Mouse (Mus musculus) spleen, adult 2 months (tissue): Measurements from ENCODE around the gene Snu13. TPM values are rescaled to one million over a fixed set of nuclear protein-coding genes. Genes with fewer than 3 reads are reported as not detected.

Experiments
- DNase-seq, 2 experiments: peaks; one replicate each; pipeline versions ENCODE4 v3.0.0 to v3.0.0-alpha.2; 2012 to 2021; ENCODE audit warnings: low spot score in 2 of 2, low read depth in 1 of 2
- H3K27ac ChIP-seq: fragments of 200-500 bp; 2 replicates; pipeline ENCODE4 v1.5.1; 2012; ENCODE audit warnings: low read length, inconsistent platforms; ENCODE audit not compliant: insufficient read depth
- H3K27me3 ChIP-seq: fragments of 200-500 bp; 2 replicates; pipeline ENCODE4 v1.6.1; 2012; ENCODE audit warnings: mild to moderate bottlenecking, moderate library complexity, low read length, inconsistent platforms; ENCODE audit not compliant: control insufficient read depth, insufficient read depth
- H3K36me3 ChIP-seq: fragments of 200-500 bp; 2 replicates; pipeline ENCODE4 v1.6.1; 2012; ENCODE audit warnings: mild to moderate bottlenecking, low read length, inconsistent platforms; ENCODE audit not compliant: control insufficient read depth, insufficient read depth
- H3K4me1 ChIP-seq: fragments of 200-500 bp; 2 replicates; pipeline ENCODE4 v1.6.1; 2011; ENCODE audit warnings: inconsistent platforms; ENCODE audit not compliant: control insufficient read depth, insufficient read depth, insufficient read length
- H3K4me3 ChIP-seq: fragments of 200-500 bp; 2 replicates; pipeline ENCODE4 v1.5.1; 2011; ENCODE audit warnings: mild to moderate bottlenecking, inconsistent platforms; ENCODE audit not compliant: insufficient read depth, insufficient read length; ENCODE audit errors: extremely low read depth
- CTCF ChIP-seq: fragments of 200-500 bp; IDR thresholded peaks from 2 replicates; pipeline ENCODE4 v1.5.1; 2011; ENCODE audit warnings: mild to moderate bottlenecking, inconsistent platforms; ENCODE audit not compliant: insufficient read depth, insufficient read length, insufficient replicate concordance; ENCODE audit errors: extremely low read depth
- POLR2A ChIP-seq: fragments of 200-500 bp; IDR thresholded peaks from 2 replicates; pipeline ENCODE4 v1.6.1; 2011; ENCODE audit warnings: low read depth, low read length, inconsistent platforms
- WGBS: fragments of 180-500 bp; shearing (Covaris S2); methylation state at CpG from one replicate; pipeline ENCODE4 v1.1.7; 2018; 5-methylcytosine and 5-hydroxymethylcytosine counted together
- polyA plus RNA-seq: library from polyadenylated mRNA; depleted of rRNA; stranded (reverse); fragments of >200 nt; gene quantifications from 2 replicates; pipeline ENCODE4 v1.2.3, GENCODE M21; 2012

Snu13 gene
- polyA plus RNA-seq, 1 experiment, result 34.5 TPM

DNA sequence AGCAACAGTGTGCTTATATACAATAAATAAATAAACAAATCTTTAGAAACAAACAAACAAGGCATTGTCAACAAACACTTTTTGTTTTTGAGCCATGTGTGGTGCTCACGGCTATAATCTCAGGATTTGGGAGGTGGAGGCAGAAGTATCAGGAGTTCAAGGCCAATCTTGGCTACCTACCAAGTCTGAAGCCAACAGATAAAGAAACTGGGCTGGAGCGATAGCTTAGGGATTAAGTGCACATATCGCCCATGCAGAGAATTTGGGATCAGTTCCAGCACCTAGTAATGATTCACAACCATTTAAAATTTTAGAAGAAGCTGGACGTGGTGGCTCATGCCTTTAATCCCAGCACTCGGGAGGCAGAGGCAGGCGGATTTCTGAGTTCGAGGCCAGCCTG lies 26.1 kb upstream of the Snu13 start:
- Histone ChIP-seq H3K27me3 (0 out of 2 replicates have a peak, but pooled peaks cover 4% of the 10 kb centered on the region), H3K4me3 (no peak overlapping the region), H3K27ac (no peak overlapping the region), H3K36me3 (no peaks in the 10 kb centered on the region), H3K4me1 (peaks cover 2% of the 10 kb centered on the region; the same call in 1 of the 2 replicates)
- no peak for TF ChIP-seq POLR2A
- TF ChIP-seq CTCF, result no peak
- no peak for DNase-seq
- 82% methylated on average over 7 of the region's 7 CpGs for WGBS

DNA sequence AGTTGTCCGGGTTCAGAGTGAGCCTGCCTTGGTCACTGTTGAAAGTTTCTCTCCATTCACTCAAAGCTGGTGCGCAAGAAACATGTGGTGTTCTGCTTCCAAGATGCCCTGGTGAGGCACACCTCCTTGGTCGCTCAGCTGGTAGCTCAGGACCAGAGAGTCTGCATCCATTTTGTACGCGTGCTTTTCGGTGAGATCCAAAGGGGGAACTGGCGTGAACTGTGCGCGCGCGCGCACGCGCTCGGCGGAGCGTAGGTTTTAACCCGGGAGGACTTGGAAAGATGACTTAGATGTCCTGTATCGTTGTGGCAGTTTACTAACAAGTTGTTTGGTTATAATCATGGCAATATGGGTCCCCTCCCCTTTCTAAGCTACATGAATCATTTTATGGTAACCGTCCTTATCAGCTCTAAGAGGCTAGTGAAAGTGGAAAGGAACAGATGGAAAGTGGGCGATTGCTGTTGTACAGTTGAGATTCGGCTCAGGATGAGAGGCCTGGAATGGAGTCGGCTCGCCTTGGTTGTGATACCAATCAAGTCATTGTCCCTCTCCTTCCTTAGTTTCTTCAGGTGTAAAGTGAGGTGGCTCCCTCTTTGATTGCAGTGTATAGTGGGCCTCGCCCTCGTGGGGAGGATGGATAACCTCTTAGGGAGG lies 24.5 kb upstream of the Snu13 start:
- peaks cover 2% of the 10 kb centered on the region; the same call in 1 of the 2 replicates for H3K4me1 ChIP-seq

GRCm38 (mm10) chr15:82069898-82070297 lies 22.5 kb upstream of the Snu13 start, which contains the start of gene Mei1:
Gene Mei1, plus strand, starts transcription at chr15:82069996.
- Histone ChIP-seq H3K27ac (no peak within 1 kb of the TSS), H3K36me3 (no peaks in the 10 kb centered on the region), H3K4me1 (peaks cover 2% of the 10 kb centered on the region; the same call in 1 of the 2 replicates), H3K4me3 (no peak within 1 kb of the TSS), H3K27me3 (0 out of 2 replicates have a peak, but pooled peaks cover 4% of the 10 kb centered on the region)
- TF ChIP-seq POLR2A, result no peak
- TF ChIP-seq CTCF, result no peak
- no peak for DNase-seq
- WGBS, result 40% methylated on average over 40 of the region's 40 CpGs

More for the DNA sequence above, 24.5 kb upstream of the Snu13 start:
- 91% methylated on average over 26 of the region's 26 CpGs for WGBS
- DNase-seq, result no peak
- Histone ChIP-seq H3K27me3 (0 out of 2 replicates have a peak, but pooled peaks cover 4% of the 10 kb centered on the region), H3K27ac (no peak overlapping the region), H3K4me3 (no peak overlapping the region), H3K36me3 (no peaks in the 10 kb centered on the region)
- TF ChIP-seq CTCF (no peak), POLR2A (no peak)

DNA sequence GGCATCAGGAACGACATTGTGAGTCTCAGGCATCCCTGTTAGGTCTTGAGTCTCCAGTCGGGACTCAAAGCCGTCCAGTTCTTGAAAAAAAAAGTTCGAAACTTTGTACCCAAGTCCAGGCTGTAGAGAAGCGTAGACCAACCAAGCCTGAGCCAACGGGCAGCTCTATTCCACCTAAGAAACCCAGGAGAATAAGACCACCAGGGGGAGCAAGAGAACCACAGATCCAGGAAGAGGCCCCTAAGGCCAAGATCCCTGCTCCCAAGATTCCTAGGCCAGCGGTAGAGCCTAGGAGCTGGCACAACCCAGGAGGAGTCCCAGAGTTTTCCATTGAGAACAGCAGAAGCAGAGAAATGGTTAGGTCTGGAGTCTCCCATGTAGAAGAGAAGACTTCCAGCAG lies 18.1 kb upstream of the Snu13 start:
- H3K27ac ChIP-seq, result no peak overlapping the region
- H3K27me3 ChIP-seq, result 0 out of 2 replicates have a peak, but pooled peaks cover 4% of the 10 kb centered on the region
- no peaks in the 10 kb centered on the region for H3K36me3 ChIP-seq
- no peak for TF ChIP-seq POLR2A
- peak; percentile 49; the same call in 1 of the 2 replicates for TF ChIP-seq CTCF
- 24% methylated on average over 7 of the region's 7 CpGs for WGBS
- no peak overlapping the region for H3K4me3 ChIP-seq
- peaks cover 2% of the 10 kb centered on the region; the same call in 1 of the 2 replicates for H3K4me1 ChIP-seq
- peak in 1 of 2 experiments; percentile 43 for DNase-seq

DNA sequence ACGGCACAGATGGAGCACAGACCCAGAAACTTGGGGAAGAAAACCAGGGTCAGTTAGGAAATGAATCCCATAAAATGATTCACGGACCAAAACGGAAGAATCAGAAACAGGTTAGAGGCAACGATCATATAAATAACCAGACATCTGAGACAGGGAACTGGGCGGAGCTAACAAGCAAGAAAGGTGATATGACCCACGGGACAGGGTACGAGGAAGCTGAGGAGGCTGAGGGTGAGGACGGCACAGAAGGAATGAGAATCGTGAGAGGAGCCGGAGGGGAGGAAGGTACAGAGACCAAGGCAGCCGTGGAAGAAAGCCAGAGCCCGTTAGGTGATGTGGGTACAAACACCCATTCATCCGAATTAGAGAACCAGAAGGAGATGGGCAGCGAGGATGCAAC lies 16.5 kb upstream of the Snu13 start:
- no peaks in the 10 kb centered on the region for H3K4me1 ChIP-seq
- TF ChIP-seq CTCF, result no peak
- no peak overlapping the region for H3K4me3 ChIP-seq
- 70% methylated on average over 14 of the region's 14 CpGs for WGBS
- H3K27ac ChIP-seq, result no peak overlapping the region
- no peaks in the 10 kb centered on the region for H3K27me3 ChIP-seq
- DNase-seq, result no peak
- H3K36me3 ChIP-seq, result no peaks in the 10 kb centered on the region

DNA sequence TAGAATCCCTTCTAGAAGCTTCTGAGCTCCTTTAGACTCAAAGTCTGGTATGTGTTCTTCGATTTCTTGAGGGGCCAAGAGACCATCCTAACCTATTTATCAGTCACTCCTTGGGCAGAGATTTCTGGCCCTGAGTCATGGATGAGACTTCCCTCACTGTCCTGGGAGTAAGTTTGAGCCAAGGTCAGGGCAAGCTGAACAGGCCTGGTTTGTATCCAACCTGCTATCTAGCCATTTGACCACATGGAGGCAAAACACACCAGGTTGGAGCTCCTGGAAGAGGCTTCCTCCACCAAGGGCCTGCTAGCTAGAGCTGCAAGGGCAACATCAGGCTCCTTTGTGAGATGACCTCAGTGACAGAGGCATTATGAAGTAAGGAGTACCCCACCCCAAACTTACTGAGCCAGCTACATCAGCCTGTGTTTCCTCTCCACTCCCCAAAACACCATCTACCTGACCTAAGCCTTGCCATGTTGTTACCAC lies 11.4 kb upstream of the Snu13 start, which contains the start of gene 4930407I10Rik:
Gene 4930407I10Rik, plus strand, starts transcription at position 433 of the 483 bp plus-strand sequence.
- Histone ChIP-seq H3K36me3 (no peaks in the 10 kb centered on the region), H3K4me1 (no peaks in the 10 kb centered on the region; the same call in 1 of the 2 replicates), H3K27ac (no peak within 1 kb of the TSS), H3K27me3 (no peaks in the 10 kb centered on the region), H3K4me3 (no peak within 1 kb of the TSS)
- 86% methylated on average over 1 of the region's 1 CpGs for WGBS
- DNase-seq, result no peak
- TF ChIP-seq CTCF (no peak), POLR2A (no peak)

DNA sequence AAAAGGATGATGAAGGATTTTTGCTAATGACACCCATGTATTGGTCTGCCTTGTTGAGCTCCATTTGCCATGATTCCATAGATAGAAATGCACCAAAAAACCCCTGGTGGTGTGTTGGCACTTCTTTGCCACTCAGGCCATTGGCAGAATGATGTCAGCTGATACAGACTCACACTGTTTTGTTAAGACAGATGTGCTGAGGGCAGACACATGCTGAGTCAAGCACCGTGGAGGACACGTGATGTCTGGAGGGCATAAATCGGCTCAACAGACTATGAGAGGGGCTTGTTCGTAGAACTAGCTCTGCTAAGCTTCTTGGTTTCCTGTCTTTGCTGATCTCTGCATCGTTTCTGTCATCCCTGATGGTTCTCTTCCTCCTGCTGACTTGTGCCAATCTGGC lies 5.1 kb upstream of the Snu13 start:
- Histone ChIP-seq H3K27me3 (no peaks in the 10 kb centered on the region), H3K27ac (no peak overlapping the region), H3K36me3 (no peaks in the 10 kb centered on the region), H3K4me1 (no peaks in the 10 kb centered on the region; the same call in 1 of the 2 replicates), H3K4me3 (no peak overlapping the region)
- TF ChIP-seq CTCF, result no peak
- no peak for TF ChIP-seq POLR2A
- WGBS, result 61% methylated on average over 5 of the region's 5 CpGs
- DNase-seq, result no peak
